Mouse (Mus musculus) T-helper 1 cell (primary cell): Measurements from ENCODE around the gene Crtac1.

ENCODE experiments used
- in situ Hi-C: fragments of 300-600 bp; cut with MboI, MseI; formaldehyde crosslinking; loops from one replicate; pipeline ENCODE4 v1.15.1; 2025; ENCODE audit warnings: high pct_unique_total_duplicates

The Crtac1 gene

GRCm38 (mm10) chr19:42246626-42247025, 185.0 kb downstream of the Crtac1 start:
- in situ Hi-C loops, result no loop called here

- in situ Hi-C loops, result no loop called here
Observed at GRCm38 (mm10) chr19:42243401-42243800, 188.2 kb downstream of the Crtac1 start.

- in situ Hi-C loops, result no loop called here
Observed at GRCm38 (mm10) chr19:42240881-42241280, 190.7 kb downstream of the Crtac1 start.

- in situ Hi-C loops, result no loop called here
Observed at GRCm38 (mm10) chr19:42238341-42238715, 193.3 kb downstream of the Crtac1 start.

- in situ Hi-C loops, result no loop called here
Observed at GRCm38 (mm10) chr19:42237602-42238340, 193.8 kb downstream of the Crtac1 start.
